37 mouse cellular contexts compared by ENCODE assay signal in genomic region chr2:157125246-157125645, GRCm38 (mm10). TPM values are rescaled to one million over a fixed set of nuclear protein-coding genes. Genes with fewer than 3 reads are reported as not detected.
"Had no signal": no experiment of that assay in that cellular context is flagged by ENCODE, and none has a peak within 500 bp of the region (broad histone marks: within the 10 kb centered on the region; RNA-seq: fewer than 3 reads in every experiment).

No protein-coding gene starts in this region.

- H3K4me2 ChIP-seq: heart, embryonic 11.5 days; heart, embryonic 13.5 days; heart, embryonic 15.5 days; hindbrain, embryonic 13.5 days; hindbrain, embryonic 15.5 days; limb, embryonic 12.5 days; liver, embryonic 11.5 days; liver, embryonic 13.5 days; liver, embryonic 15.5 days had no signal

- H3K4me1 ChIP-seq: hindbrain, embryonic 13.5 days; hindbrain, embryonic 15.5 days; limb, embryonic 10.5 days; limb, embryonic 12.5 days had no signal

- H3K9ac ChIP-seq: heart, embryonic 13.5 days; heart, embryonic 15.5 days; hindbrain, embryonic 13.5 days; hindbrain, embryonic 15.5 days; limb, embryonic 12.5 days; liver, embryonic 13.5 days; liver, embryonic 15.5 days had no signal

- H3K4me3 ChIP-seq: heart, adult 2 months; heart, embryonic 13.5 days; heart, embryonic 15.5 days; hindbrain, embryonic 13.5 days; hindbrain, embryonic 15.5 days; left cerebral cortex, adult 2 months; limb, embryonic 10.5 days; limb, embryonic 12.5 days; liver, embryonic 13.5 days; liver, embryonic 15.5 days had no signal

- H3K9me3 ChIP-seq: heart, embryonic 13.5 days; heart, embryonic 15.5 days; hindbrain, embryonic 13.5 days; hindbrain, embryonic 15.5 days; limb, embryonic 10.5 days; limb, embryonic 12.5 days; liver, embryonic 13.5 days; liver, embryonic 15.5 days had no signal

- ATAC-seq: hindbrain, postnatal 0 days had no signal

- DNase-seq: gastrocnemius, postnatal 14 days; gastrocnemius, postnatal 36 days; heart, adult 11 months; heart, adult 2 months; heart, postnatal 14 days; heart, postnatal 36 days; kidney, adult 18-20 months; kidney, adult 8-10 months; kidney, postnatal 10 days; kidney, postnatal 25 days; kidney, postnatal 4 days; layer of hippocampus, adult 9-11 months; liver; liver, embryonic 13.5 days had no signal

- H3K27me3 ChIP-seq: heart, embryonic 13.5 days; heart, embryonic 15.5 days; hindbrain, embryonic 13.5 days; hindbrain, embryonic 15.5 days; limb, embryonic 12.5 days; liver, embryonic 13.5 days; liver, embryonic 15.5 days had no signal

- H3K27ac ChIP-seq: heart, adult 2 months; heart, embryonic 13.5 days; heart, embryonic 15.5 days; hindbrain, embryonic 13.5 days; hindbrain, embryonic 15.5 days; hindbrain, postnatal 0 days; left cerebral cortex, adult 2 months; limb, embryonic 10.5 days; limb, embryonic 12.5 days; liver, embryonic 13.5 days; liver, embryonic 15.5 days had no signal

RNA-seq across cellular contexts. Expression of gene Tldc2, which starts 38.4 kb away (rescaled TPM):
- total RNA-seq: gastrocnemius, adult 18-20 months; gastrocnemius, adult 8-10 months; gastrocnemius, postnatal 14 days; gastrocnemius, postnatal 36 days; heart, adult 2 months; heart, postnatal 14 days; heart, postnatal 36 days; hematopoietic stem cell, adult 5-6 weeks; hindbrain, postnatal 0 days; layer of hippocampus, adult 8-10 months; layer of hippocampus, postnatal 25 days; left cerebral cortex, adult 2 months; left cerebral cortex, postnatal 14 days; left cerebral cortex, postnatal 36 days had no signal
- polyA plus RNA-seq: gonadal fat pad, adult 2 months; heart, adult 2 months; heart, embryonic 13.5 days; heart, embryonic 15.5 days; heart, postnatal 0 days; hindbrain, embryonic 11.5 days; hindbrain, embryonic 13.5 days; hindbrain, embryonic 15.5 days; intestine, embryonic 14.5 days; limb, embryonic 10.5 days; limb, embryonic 12.5 days; limb, embryonic 14.5 days; liver, embryonic 11.5 days; liver, embryonic 13.5 days; liver, embryonic 15.5 days had no signal
